Mouse (Mus musculus) forebrain, embryonic 13.5 days (tissue): ENCODE measurements around the gene Tfcp2l1. TPM values are rescaled to one million over a fixed set of nuclear protein-coding genes. Genes with fewer than 3 reads are reported as not detected.

Experiments
- ATAC-seq: fragments of 200-750 bp; cut with Nextera tagmentation; 2 replicates; pipeline ENCODE4 v1.8.0; 2017
- H3K27ac ChIP-seq: fragments of 300-500 bp; sonication (generic); 2 replicates; pipeline ENCODE4 v1.5.1; 2015; ENCODE audit warnings: inconsistent platforms, mild to moderate bottlenecking, moderate library complexity
- H3K27me3 ChIP-seq: fragments of 300-500 bp; sonication (generic); 2 replicates; pipeline ENCODE4 v1.6.1; 2015; ENCODE audit warnings: mild to moderate bottlenecking, inconsistent platforms
- H3K36me3 ChIP-seq: fragments of 300-500 bp; sonication (generic); 2 replicates; pipeline ENCODE4 v1.6.1; 2015; ENCODE audit warnings: mild to moderate bottlenecking, inconsistent platforms; ENCODE audit not compliant: poor library complexity, severe bottlenecking
- H3K4me1 ChIP-seq: fragments of 300-500 bp; sonication (generic); 2 replicates; pipeline ENCODE4 v1.6.1; 2015; ENCODE audit warnings: inconsistent platforms
- H3K4me2 ChIP-seq: fragments of 300-500 bp; sonication (generic); 2 replicates; pipeline ENCODE4 v1.6.1; 2015; ENCODE audit warnings: inconsistent platforms, mild to moderate bottlenecking, moderate library complexity
- H3K4me3 ChIP-seq: fragments of 300-500 bp; sonication (generic); 2 replicates; pipeline ENCODE4 v1.5.1; 2015; ENCODE audit warnings: mild to moderate bottlenecking, inconsistent platforms
- H3K9ac ChIP-seq: fragments of 300-500 bp; sonication (generic); 2 replicates; pipeline ENCODE4 v1.6.1; 2015; ENCODE audit warnings: mild to moderate bottlenecking, inconsistent platforms
- H3K9me3 ChIP-seq: fragments of 300-500 bp; sonication (generic); replicated peaks from 2 replicates; pipeline ENCODE4 v1.6.1; 2016; ENCODE audit warnings: inconsistent platforms
- WGBS: fragments of 180-500 bp; shearing (Covaris S2); methylation state at CpG from one replicate; pipeline ENCODE4 v1.1.7; 2015; 5-methylcytosine and 5-hydroxymethylcytosine counted together
- polyA plus RNA-seq: library from polyadenylated mRNA; unstranded; fragments of >200 nt; fragmentation: Nextera tagmentation; extraction: Ambion mirVana; gene quantifications from 2 replicates; pipeline ENCODE4 v1.2.1, GENCODE M21; 2015

The Tfcp2l1 gene
- polyA plus RNA-seq, 1 experiment from 2014 or later = 0.13 TPM

DNA sequence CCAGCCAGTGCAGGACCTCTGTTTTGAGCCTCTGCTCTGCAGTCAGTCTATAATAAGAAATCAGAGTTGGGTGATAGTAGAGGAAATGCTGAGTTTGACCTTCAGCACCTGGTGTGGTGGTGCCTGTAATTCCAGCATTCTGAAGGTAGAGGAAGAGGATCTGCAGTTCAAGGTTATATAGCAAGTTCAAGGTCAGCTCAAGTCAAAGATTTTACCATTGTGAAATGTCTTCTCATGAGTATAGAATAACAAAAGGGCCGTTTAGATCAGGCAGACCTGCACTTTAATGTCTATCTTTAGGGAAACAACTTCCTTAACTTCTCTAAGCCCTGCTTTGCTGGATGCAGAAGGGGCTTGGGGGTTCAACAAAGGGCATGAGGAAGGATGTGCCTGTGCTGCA lies 35.3 kb downstream of the Tfcp2l1 start:
- no peak overlapping the region for H3K4me3 ChIP-seq
- H3K36me3 ChIP-seq = no peaks in the 10 kb centered on the region
- H3K4me2 ChIP-seq = no peak overlapping the region
- 78% methylated on average over 1 of the region's 1 CpGs for whole genome bisulfite sequencing
- no peaks in the 10 kb centered on the region for H3K9me3 ChIP-seq
- no peaks in the 10 kb centered on the region for H3K4me1 ChIP-seq
- no peaks in the 10 kb centered on the region for H3K27me3 ChIP-seq
- no peak for ATAC-seq
- no peak overlapping the region for H3K27ac ChIP-seq
- H3K9ac ChIP-seq = no peak overlapping the region

DNA sequence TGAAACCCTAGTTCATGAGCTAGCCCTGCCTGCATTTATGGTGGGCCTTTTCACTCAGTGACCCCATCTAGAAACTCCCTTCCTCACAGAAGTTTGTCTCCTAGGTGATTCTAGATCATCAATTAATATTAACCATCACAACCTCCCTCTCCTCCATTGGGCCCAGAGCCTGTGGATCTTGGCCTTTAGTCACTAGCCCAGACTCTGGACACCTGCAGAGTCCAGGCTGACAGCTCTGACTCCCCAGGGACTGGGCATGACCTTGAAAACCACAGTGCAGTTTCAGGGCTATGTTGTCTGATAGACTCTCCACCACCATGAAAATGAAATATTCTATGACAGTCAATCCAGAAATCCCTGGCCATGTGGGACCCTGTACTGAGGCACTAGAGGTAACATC lies 39.8 kb downstream of the Tfcp2l1 start:
- H3K27me3 ChIP-seq = no peaks in the 10 kb centered on the region
- H3K9me3 ChIP-seq = no peaks in the 10 kb centered on the region
- ATAC-seq = no peak
- H3K4me1 ChIP-seq = peaks cover 6% of the 10 kb centered on the region; the same call in 1 of the 2 replicates
- no peak overlapping the region for H3K4me2 ChIP-seq
- H3K4me3 ChIP-seq = no peak overlapping the region
- H3K9ac ChIP-seq = no peak overlapping the region
- no peak overlapping the region for H3K27ac ChIP-seq
- H3K36me3 ChIP-seq = no peaks in the 10 kb centered on the region

DNA sequence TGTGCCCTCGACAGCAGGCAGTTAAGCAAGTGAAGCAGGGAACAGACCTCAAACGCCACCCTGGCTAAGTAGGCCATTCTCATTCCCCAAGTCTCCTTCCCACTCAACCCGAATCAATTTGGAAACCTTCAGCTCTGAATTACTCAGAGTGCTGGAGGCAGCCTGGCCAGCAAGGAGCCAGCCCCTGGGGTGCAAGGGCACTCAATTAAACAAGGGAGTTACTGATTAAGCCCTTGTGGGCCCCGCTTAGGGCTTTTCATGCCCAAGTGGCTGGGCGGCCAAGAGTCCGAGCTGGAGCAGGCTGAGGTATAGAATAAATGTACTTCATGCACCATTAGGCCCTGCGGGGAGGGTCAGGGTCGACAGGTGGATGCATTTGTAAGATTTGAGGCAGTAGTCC lies 44.5 kb downstream of the Tfcp2l1 start:
- Histone ChIP-seq H3K4me1 (peaks cover 6% of the 10 kb centered on the region; the same call in 1 of the 2 replicates), H3K4me2 (no peak overlapping the region), H3K9me3 (no peaks in the 10 kb centered on the region), H3K27me3 (no peaks in the 10 kb centered on the region), H3K9ac (no peak overlapping the region), H3K36me3 (no peaks in the 10 kb centered on the region), H3K4me3 (no peak overlapping the region), H3K27ac (no peak overlapping the region)
- WGBS = 17% methylated on average over 8 of the region's 8 CpGs
- 0 out of 2 replicates have a peak, but pooled peaks have one; percentile 16 for ATAC-seq

DNA sequence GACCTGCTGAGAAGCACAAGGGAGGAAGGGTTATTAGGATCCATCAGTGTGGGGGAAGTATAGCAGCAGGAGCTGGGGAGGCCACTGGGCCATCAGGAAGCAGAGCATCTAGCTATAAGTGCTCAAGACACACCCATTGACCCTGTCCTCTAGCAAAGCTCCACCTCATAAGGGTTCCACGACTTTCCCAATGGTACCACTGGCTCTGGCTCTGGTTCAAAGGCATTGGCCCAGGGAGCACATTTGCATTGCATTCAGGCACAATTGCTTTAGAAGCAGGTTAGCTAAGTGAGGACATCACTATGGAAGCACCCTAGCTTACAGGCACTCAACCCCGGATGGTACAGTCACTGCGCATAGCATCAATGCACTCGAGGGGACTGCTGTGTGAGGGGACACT lies 46.4 kb downstream of the Tfcp2l1 start:
- H3K27me3 ChIP-seq = no peaks in the 10 kb centered on the region
- no peak overlapping the region for H3K27ac ChIP-seq
- H3K4me2 ChIP-seq = no peak overlapping the region
- H3K9me3 ChIP-seq = no peaks in the 10 kb centered on the region
- H3K36me3 ChIP-seq = no peaks in the 10 kb centered on the region
- no peak for ATAC-seq
- no peak overlapping the region for H3K9ac ChIP-seq
- no peak overlapping the region for H3K4me3 ChIP-seq
- 79% methylated on average over 4 of the region's 4 CpGs for WGBS
- H3K4me1 ChIP-seq = peaks cover 6% of the 10 kb centered on the region; the same call in 1 of the 2 replicates

DNA sequence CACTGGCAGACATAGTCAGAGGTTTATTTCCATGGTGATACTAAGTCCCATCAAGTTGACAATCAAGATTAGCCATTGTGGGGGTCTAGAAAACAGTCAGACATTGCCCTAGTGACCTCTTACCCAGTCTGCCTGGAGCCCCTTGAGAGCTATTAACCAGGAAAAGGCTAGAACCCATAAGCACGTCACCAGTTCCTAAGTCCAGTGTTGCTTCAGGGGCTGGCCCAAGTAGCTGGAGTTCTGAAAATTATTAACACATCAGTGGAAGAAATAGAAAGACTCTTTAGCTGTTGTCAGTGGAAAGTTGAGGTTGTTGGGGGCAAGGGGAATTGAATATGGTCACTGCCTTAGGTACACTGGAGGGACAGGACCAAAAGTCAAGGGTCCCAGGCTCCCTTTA lies 54.2 kb downstream of the Tfcp2l1 start:
- Histone ChIP-seq H3K9me3 (no peaks in the 10 kb centered on the region), H3K27me3 (no peaks in the 10 kb centered on the region), H3K36me3 (no peaks in the 10 kb centered on the region), H3K27ac (no peak overlapping the region), H3K4me1 (no peaks in the 10 kb centered on the region), H3K9ac (no peak overlapping the region), H3K4me3 (no peak overlapping the region), H3K4me2 (no peak overlapping the region)
- ATAC-seq = no peak
- WGBS = 48% methylated on average over 1 of the region's 1 CpGs

DNA sequence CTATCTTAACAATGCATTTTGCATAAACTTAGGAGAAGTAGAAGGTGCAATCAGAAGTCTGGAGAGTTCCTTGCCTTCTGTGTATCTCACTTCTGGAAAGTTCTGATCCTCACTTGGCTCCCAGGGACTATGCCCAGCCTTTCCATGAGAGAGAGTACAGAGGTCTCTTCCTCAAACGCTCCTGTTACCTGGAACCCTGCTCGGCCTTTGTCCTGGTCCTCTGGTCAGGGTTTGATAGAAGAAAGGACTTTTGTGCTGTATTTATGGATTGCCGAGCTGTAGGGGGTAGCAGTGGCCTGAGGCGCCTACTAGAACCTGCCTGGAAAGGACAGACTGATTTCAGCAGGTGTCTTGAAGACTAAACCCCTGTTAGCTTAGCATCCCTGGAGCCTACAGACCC lies 55.9 kb downstream of the Tfcp2l1 start:
- H3K9me3 ChIP-seq = no peaks in the 10 kb centered on the region
- H3K27me3 ChIP-seq = no peaks in the 10 kb centered on the region
- no peak overlapping the region for H3K4me3 ChIP-seq
- no peaks in the 10 kb centered on the region for H3K36me3 ChIP-seq
- no peak overlapping the region for H3K27ac ChIP-seq
- 68% methylated on average over 4 of the region's 4 CpGs for WGBS
- ATAC-seq = no peak
- H3K9ac ChIP-seq = no peak overlapping the region
- no peak overlapping the region for H3K4me2 ChIP-seq
- H3K4me1 ChIP-seq = no peaks in the 10 kb centered on the region

DNA sequence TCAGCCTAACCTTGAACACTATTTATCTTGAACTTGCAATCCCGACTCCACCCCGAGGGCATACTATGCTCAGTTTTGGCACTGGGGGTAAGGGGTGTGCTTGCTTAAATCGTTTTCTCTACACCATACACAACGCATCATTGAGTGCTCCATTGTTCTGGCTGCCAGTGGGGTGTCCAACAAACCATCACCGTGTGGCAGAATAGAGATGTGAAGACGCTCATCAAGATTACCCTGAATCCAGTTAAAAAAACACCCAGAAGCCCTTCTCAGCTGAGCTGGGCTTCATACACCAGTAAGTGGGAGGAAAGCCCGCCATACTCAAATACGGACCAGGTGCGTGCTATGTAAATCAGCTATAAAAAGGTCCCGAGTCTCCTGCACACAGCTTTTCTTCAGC lies 60.0 kb downstream of the Tfcp2l1 start:
- ATAC-seq = no peak
- Histone ChIP-seq H3K27me3 (no peaks in the 10 kb centered on the region), H3K36me3 (no peaks in the 10 kb centered on the region), H3K27ac (no peak overlapping the region), H3K4me3 (no peak overlapping the region), H3K4me1 (no peaks in the 10 kb centered on the region), H3K9ac (no peak overlapping the region), H3K9me3 (no peaks in the 10 kb centered on the region), H3K4me2 (no peak overlapping the region)
- 77% methylated on average over 10 of the region's 10 CpGs for WGBS

DNA sequence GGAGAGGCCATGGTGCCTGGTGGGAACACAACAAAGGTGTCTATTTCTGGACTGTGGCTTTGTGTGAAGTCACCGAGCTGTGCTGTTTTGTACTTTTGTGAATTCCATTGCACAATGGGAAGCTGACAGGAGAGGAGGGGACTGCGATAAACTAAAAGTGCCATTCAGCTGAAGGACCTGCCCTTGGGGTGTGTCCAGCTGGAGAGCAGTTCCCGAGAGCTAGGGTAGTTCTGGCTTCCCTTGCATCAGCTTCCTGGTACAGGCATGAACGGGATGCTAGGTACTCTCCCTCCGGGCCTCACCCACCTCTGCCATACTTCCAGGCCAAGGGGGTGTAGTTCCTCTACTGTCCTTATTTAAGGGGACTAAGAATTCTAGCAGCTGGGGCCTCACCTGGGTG lies 62.1 kb downstream of the Tfcp2l1 start:
- Histone ChIP-seq H3K4me2 (no peak overlapping the region), H3K9ac (no peak overlapping the region), H3K9me3 (no peaks in the 10 kb centered on the region), H3K4me3 (no peak overlapping the region), H3K27me3 (no peaks in the 10 kb centered on the region), H3K36me3 (no peaks in the 10 kb centered on the region), H3K27ac (no peak overlapping the region), H3K4me1 (no peaks in the 10 kb centered on the region)
- 49% methylated on average over 5 of the region's 5 CpGs for WGBS
- no peak for ATAC-seq

DNA sequence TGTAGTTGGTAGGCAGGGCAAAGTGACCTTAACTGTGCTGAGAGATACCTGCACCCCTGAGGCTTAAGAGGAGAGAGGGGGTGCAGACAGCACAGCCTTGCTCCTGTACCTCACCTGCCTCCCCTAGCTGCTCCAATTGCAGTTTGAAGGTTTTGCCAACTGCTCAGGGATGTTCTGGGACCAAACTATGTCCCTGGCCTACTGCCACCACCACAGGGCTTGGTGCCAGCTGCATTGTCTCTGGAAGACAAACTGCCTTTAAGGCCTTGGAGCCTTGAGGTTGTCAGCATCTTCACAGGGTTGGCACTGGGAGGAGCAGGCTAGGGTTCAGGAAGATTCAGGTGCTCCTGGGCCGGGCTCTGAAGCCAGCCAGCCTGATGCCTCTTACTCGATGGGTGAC lies 66.7 kb downstream of the Tfcp2l1 start:
- H3K4me3 ChIP-seq = no peak overlapping the region
- H3K4me1 ChIP-seq = no peaks in the 10 kb centered on the region
- H3K9ac ChIP-seq = no peak overlapping the region
- H3K27ac ChIP-seq = no peak overlapping the region
- H3K27me3 ChIP-seq = no peaks in the 10 kb centered on the region
- H3K4me2 ChIP-seq = no peak overlapping the region
- no peaks in the 10 kb centered on the region for H3K36me3 ChIP-seq
- ATAC-seq = no peak
- no peaks in the 10 kb centered on the region for H3K9me3 ChIP-seq
- 80% methylated on average over 2 of the region's 2 CpGs for WGBS

DNA sequence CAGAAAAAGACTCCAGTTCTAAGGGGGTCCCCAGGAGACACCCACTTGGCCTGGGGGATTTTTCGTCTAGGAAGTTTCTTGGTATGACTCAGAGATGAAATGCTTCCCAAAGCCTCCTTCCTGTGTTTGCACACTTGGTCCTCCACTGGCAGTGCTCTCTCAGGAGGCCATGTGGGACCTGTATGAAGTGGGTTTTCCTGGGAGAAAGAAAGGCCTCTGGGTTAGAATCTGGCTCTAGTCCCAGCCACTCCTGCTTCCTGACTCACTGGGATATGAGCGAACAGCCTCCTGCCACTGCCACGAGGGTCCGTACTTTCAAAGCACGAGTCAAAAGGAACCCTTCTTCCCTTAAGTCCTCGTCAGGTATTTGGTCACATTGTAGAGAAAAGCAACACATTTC lies 70.2 kb downstream of the Tfcp2l1 start:
- no peak overlapping the region for H3K4me2 ChIP-seq

DNA sequence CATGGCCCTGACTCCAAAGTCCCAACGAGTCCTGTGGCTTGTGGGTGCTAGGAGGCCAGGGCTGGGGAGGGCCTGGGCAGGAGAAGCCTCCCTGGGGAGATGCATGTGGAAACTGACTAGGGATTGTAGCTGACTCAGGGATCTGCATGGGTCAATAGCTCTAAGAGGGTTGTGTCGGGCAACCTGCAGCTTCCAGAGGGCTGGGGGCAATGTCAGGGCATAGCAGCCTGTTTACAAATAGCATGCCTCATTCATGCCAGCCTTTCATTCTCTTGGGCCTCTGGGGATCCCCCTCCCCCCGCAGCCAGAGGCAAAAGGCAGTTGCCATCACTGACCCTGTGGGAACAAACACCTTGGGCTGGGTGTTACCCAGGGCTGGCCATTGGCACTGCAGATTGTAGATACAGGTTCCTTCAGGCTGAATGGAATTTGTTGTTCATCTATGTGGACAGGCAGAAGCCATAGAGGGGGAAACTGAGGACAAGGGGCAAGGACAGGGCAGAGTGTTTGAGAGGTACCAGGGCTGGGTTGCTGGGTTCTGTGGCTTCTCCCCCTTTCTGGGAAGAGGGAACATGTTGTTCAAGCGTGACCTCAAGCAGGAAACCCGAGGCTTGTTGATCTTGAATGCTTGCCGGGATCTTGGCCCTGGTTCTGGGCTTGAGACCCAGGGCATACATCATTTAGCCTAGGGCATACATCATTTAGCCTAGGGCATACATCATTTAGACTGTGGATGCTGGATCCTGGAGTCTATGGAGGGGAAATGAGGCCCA lies 71.6 kb downstream of the Tfcp2l1 start:
- WGBS = 73% methylated on average over 6 of the region's 6 CpGs
- H3K4me1 ChIP-seq = no peaks in the 10 kb centered on the region
- H3K27ac ChIP-seq = no peak overlapping the region
- no peaks in the 10 kb centered on the region for H3K27me3 ChIP-seq
- ATAC-seq = no peak
- H3K9ac ChIP-seq = no peak overlapping the region
- H3K4me3 ChIP-seq = no peak overlapping the region
- no peak overlapping the region for H3K4me2 ChIP-seq
- H3K36me3 ChIP-seq = no peaks in the 10 kb centered on the region
- H3K9me3 ChIP-seq = no peaks in the 10 kb centered on the region

More for the DNA sequence above, 70.2 kb downstream of the Tfcp2l1 start:
- ATAC-seq = no peak
- no peak overlapping the region for H3K9ac ChIP-seq
- H3K9me3 ChIP-seq = no peaks in the 10 kb centered on the region
- H3K27me3 ChIP-seq = no peaks in the 10 kb centered on the region
- H3K27ac ChIP-seq = no peak overlapping the region
- WGBS = 73% methylated on average over 6 of the region's 6 CpGs
- no peaks in the 10 kb centered on the region for H3K36me3 ChIP-seq
- H3K4me3 ChIP-seq = no peak overlapping the region
- H3K4me1 ChIP-seq = no peaks in the 10 kb centered on the region

DNA sequence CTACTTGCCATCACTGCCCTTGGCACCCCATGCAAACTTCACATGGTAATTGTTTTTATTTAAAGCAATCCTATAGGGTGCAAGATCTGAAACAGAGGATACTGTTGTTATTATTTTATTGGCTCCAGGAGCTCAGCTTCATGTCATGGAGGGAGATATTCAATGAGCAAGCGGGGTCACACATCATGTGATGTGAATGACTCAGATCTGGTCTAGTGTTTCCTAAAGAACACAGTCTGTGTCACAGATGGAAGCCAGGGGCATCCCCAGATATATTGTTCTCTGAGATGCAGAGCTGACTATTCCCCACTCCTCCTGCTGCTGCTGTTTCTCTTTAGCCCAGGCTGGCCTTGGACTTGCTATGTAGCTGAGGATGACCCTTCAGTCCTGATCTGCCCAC lies 72.2 kb downstream of the Tfcp2l1 start:
- Histone ChIP-seq H3K9me3 (no peaks in the 10 kb centered on the region), H3K9ac (no peak overlapping the region), H3K36me3 (no peaks in the 10 kb centered on the region), H3K27ac (no peak overlapping the region), H3K4me1 (no peaks in the 10 kb centered on the region), H3K4me2 (no peak overlapping the region), H3K4me3 (no peak overlapping the region), H3K27me3 (no peaks in the 10 kb centered on the region)
- 94% methylated on average over 1 of the region's 1 CpGs for WGBS
- no peak for ATAC-seq

DNA sequence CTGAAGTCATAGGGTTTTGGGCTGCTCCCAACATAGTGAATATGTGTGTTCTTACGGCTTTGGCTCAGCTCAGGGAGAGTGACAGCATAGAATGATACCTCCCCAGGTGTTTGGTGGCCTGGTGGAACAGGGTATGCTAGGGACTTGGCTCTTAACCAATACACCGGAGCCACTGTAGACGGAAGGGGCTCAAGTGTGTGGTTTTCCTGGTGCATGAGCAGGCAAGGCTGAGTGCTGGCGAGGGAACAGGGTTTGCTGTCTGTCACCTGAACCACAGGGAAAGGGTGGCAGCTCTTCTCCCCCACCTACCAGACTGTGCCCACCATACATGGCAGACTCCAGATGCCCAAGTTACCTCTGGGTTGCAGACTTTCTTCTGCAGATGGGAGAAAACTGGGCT lies 83.9 kb downstream of the Tfcp2l1 start:
- no peak for ATAC-seq
- H3K4me1 ChIP-seq = no peaks in the 10 kb centered on the region

More for the DNA sequence above, 83.9 kb downstream of the Tfcp2l1 start:
- no peak overlapping the region for H3K9ac ChIP-seq
- no peaks in the 10 kb centered on the region for H3K36me3 ChIP-seq
- H3K9me3 ChIP-seq = no peaks in the 10 kb centered on the region; the same call in 1 of the 2 replicates
- no peak overlapping the region for H3K27ac ChIP-seq
- no peak overlapping the region for H3K4me2 ChIP-seq
- H3K4me3 ChIP-seq = no peak overlapping the region
- no peaks in the 10 kb centered on the region for H3K27me3 ChIP-seq
- WGBS = 89% methylated on average over 4 of the region's 4 CpGs
